Mouse (Mus musculus) heart, adult 8-10 months (tissue): Measurements from ENCODE around the gene Dagla. TPM values are rescaled to one million over a fixed set of nuclear protein-coding genes. Genes with fewer than 3 reads are reported as not detected.

Source experiments
- DNase-seq: peaks from one replicate; pipeline ENCODE4 v3.0.0; 2022; ENCODE audit warnings: low spot score
- total RNA-seq, 4 experiments: library from RNA; stranded (reverse); gene quantifications; 2 replicates each; pipeline ENCODE4 v1.2.4; 2022

The Dagla gene
- total RNA-seq: 1 to 10 TPM; 2.8 to 3.7 (median 3.1) TPM

GRCm38 (mm10) chr19:10304810-10305544, at the start of gene Dagla:
Gene Dagla (minus strand): TSS chr19:10304877.
- peak; percentile 57 for DNase-seq

DNA sequence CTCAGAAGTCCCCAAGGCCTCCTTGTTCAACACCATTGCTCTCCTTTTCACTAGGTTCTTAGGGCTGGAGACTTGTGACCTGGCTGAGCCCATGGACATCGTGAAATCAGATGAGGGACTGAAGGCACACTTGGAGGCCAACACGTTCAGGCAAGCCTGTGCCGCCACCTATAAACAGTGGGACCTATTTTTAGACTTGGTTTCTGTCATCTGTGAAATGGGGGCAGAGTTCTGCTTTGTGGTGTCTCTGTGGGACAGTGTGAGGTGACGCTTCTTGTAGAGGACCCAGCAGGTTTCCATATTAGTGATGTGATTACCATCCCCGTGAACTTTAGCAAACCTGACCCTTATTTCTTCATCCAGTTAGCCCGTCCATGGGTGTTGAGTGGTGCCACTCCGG, 47.5 kb upstream of the Dagla start:
- DNase-seq: no peak

DNA sequence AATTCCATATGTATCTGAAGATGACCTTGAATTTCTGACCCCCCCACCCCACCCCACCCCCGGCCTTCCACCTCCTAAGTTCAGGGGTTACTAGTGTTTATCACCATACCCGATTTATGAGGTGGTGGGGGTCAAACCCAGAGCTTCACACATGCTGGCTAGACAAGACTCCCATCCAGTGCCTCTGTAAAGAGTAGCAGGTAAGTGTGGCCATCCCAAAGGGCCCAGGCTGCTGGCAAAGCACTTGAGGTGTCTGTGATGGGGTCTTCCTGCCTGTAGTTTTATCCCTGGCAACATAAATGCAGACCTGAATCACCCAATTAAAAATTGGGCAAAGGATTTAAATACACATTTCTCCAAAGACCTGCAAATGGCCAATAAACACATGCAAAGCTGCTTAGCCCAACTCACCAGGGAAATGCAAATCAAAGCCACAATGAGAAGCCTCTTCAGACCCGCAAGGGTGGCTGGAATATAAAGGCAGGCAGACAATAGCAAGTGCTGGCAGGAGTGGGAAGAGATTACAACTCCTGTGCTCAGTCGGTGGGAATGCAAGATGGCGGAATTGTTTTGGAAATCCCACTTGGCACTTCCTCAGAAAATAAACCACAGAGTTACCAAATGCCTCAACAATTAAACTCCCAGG, 43.1 kb upstream of the Dagla start:
- no peak for DNase-seq

DNA sequence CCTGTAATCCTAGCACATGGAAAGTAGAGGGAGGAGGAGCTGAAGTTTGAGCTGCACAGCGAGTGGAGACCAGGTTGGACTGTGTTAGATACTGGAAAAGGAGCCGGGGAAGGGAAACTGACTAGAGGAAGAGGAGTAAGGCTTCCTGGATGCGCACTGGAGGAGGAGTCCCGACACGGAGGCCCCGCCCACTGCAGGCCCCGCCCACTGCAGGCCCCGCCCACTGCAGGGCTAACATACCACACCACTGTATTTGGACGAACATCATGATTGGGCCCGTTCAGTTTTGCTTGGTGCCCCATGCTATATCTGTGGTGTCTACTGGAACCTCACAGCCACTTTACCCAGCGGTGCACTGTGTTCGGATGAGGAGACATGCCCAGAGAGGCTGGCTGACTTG, 41.0 kb upstream of the Dagla start:
- no peak for DNase-seq

DNA sequence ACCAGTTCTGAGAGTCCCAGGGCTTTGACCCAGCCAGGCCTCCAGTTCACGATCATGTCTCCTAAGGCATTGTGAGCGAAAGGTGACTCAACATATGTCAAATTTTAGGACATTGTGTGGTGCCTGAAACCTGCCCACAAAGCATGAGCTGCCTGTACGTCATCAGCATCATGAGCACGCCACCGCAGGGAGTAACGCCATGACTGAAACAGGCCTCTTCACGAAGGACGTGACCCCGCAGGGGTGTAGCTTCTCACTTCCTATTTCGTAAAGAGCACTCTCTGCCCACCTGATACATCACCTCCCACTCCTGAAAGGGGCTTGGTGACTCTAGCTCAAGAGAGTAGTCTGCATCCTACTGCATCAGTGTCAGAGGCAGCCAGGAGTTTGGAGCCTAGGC, 39.2 kb upstream of the Dagla start:
- DNase-seq: no peak

- DNase-seq: peak; percentile 49
Measured at GRCm38 (mm10) chr19:10341817-10342439, 37.3 kb upstream of the Dagla start.

GRCm38 (mm10) chr19:10341152-10341551, 36.5 kb upstream of the Dagla start:
- DNase-seq: peak; percentile 52

DNA sequence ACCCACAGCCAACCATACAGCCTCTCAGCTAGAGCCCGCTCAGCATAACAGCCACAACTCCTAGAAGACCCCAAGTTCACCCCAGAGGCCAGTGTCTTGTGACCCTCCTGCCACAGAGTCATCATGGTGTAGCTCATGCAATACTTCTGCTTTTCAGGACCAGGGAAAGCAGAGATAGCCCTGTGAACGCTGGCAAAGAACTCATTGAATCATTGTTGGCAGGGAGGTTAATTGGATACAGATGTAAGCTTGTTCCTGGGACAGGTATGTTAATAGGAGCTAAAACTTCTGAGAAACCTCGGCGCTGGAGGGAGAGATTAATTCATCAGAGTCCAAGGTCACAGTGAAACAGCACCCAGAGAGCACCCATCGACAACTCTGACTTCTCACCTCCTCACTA, 36.0 kb upstream of the Dagla start:
- DNase-seq: no peak

GRCm38 (mm10) chr19:10339271-10339670, 34.6 kb upstream of the Dagla start:
- no peak for DNase-seq

- no peak for DNase-seq
Measured at GRCm38 (mm10) chr19:10338724-10339123, 34.0 kb upstream of the Dagla start.

- no peak for DNase-seq
Measured at GRCm38 (mm10) chr19:10334467-10334866, 29.8 kb upstream of the Dagla start.

DNA sequence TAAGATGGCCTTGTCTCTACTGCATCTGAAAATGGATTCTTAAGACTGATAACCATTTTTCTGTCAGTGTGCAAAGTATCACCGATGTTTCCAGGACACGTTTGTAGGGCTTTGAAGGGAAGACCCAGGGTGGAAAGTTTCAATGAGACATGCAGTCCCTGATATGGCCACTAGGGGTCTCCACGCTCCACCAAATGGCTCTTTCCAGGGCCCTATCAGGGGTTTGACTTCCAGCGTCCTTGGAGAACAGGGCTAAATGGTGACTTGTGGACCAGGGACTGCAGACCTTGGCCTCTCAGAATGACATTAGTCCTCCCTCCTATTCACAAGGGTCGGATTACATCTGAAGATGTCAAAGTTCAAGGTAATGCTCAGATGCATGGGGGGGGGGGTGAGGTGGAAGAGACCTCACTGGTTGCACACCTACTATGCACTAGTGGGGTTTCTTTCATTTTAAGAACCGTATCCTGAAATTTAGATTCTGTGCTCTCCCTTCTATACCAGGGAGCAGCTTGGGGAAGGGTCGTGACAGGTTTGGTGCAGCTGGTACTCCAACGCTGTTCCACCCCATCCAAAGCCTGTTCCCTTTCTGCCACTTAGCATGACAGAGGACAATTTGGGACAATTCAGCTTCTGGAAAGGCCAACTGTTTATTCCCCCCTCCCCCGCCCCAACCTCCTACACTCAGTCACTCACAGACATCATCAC, 29.0 kb upstream of the Dagla start:
- DNase-seq: peak; percentile 60

- DNase-seq: no peak
Measured at GRCm38 (mm10) chr19:10331706-10332105, 27.0 kb upstream of the Dagla start.

DNA sequence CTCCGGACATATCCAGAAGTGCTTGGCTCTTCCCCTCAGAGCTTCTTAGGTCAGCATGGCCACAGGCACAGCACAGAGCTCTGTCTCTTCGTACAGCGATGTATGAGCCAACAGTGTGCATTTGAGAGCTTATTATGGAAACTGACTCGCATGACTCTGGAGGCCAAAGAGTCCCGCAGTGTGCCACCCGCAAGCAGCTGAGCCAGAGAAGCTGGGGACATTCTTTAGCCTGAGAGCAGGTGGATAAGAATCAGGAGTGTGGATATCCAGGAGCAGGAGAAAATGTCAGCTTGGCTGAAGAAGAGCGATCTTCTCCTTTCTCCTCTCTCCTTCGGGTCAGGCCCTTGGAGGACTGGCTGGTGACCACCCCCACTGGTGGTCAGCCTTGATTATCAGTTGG, 24.4 kb upstream of the Dagla start:
- peak; percentile 22 for DNase-seq

GRCm38 (mm10) chr19:10326609-10327008, 21.9 kb upstream of the Dagla start:
- no peak for DNase-seq

DNA sequence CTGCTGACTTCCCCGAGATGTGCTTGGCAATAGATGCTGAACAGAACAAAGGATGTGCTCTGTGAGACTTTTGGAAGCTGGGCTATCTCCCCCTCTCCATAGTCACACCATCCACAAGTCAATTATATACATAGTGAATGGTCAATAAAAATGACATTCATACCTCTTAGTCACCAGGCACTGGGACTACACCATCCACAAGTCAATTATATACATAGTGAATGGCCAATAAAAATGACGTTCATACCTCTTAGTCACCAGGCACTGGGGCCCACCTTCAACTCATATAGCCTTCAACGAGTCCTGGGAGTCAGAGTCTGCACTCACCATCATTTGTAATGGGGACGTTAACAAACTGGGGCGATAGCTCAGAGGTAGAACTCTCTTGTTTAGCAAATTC, 19.2 kb upstream of the Dagla start:
- no peak for DNase-seq

DNA sequence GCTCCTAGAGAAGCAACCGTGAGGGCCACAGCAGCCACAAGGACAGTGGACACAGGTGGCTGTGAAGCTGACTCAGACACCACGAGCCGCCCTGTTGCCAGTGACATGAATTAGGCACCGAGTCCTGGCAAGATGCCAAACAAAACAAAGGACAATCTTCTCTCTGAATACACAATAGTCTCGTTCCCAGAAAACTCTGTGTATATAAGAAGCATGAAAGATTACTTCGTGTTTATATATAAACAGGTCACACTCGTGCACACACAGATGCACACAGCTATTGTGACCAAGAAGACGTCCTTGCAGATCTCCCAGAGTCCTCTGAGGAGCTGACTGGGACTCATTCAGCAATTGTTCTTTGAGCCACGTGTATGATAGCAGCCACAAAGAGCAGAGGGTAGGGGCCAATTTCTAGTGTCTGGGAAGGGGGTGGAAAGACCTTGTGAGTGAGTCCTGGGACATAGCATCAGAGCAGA, 18.7 kb upstream of the Dagla start:
- no peak for DNase-seq

DNA sequence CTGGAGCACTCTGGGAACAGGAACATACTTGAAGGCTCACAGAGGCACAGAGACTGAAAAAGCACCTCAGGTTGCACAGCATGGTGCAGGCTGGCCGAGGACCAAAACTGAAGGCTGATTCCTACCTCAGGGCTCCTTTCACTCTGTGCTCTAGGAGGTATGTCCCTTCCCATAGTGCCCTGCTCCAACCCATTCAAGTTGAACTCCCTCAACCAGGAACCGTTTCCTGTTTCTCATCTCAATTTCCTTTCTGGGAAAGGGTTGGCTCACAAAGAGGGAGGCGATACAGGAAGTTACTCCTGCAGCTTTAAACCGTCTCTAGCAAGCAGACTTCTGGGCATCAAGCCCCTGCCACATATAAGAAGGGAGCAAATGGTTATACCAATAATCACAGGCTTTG, 13.1 kb upstream of the Dagla start:
- no peak for DNase-seq

DNA sequence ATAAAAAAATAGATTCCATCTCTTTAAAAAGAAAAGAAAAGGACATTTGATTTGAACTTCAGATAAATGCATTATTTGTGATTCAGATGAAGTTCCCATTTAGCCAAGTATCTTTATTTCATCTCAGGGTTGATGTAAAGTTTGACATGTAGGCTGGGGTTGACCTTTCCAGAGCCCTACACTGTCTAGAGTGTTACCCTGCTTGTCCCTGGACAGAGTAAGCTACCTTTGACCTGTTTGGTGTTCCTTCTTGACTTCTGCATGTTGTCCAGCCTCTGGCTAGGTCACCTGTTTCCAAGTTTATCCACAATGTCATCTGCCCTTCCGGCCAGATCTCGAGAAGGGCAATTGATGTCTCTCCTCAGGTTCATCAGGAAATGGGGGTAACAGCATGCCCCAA, 12.7 kb upstream of the Dagla start:
- DNase-seq: no peak

DNA sequence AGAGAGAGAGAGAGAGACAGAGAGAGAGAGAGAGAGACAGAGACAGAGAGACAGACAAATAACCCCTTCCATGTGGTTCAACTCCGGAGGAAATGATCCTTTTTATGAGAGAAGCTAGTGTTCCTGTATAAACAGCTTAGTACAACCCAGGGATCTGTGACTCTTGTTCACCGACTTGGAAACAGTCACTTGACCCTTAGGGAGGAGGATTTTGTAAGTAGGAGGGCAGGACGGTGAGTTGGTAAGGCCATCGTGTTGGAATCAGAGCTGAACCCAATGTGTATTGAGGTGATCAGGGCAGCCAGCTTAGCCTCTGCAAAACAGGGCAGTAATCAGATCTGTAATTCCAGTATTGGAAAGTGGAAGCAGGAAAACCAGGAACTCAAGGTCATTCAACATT, 12.3 kb upstream of the Dagla start:
- DNase-seq: no peak

DNA sequence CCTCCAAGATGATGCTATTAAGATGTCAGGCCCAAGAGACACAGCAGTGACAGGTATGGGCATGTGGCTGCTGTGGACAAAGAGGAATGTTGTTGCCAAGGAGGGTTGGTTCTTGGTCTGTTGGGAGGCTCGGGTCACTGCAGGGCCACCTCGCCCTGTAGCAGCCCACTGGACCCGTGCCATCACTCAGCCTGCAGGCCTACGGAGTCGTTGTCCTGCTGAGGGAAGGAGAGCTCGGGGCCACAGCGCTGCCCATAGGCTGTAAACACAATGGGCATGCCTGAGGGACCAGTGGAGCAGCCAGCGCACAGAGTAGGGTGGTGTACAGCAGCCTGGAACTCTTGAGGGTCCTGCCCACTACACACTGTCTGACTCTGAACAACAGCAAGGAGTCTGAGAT, 7.4 kb upstream of the Dagla start:
- no peak for DNase-seq

GRCm38 (mm10) chr19:10308990-10309389, 4.3 kb upstream of the Dagla start:
- no peak for DNase-seq
